Mouse (Mus musculus) adrenal gland, adult (tissue): ENCODE measurements around the gene Slc2a4.
A peak's percentile ranks its signal among the peaks of the same experiment; 100 is the strongest.

Source experiments
- DNase-seq, 2 experiments: peaks; one replicate each; pipeline ENCODE4 v3.0.0; 2022 to 2023; ENCODE audit warnings: low spot score in 1 of 2; ENCODE audit not compliant: inconsistent age in 2 of 2

The Slc2a4 gene

GRCm38 (mm10) chr11:69921114-69922011 is 26.6 kb downstream of the Slc2a4 start, which contains the start of gene Eif5a:
Eif5a (minus strand) TSS chr11:69921958.
- peak; percentile 100 for DNase-seq

- DNase-seq: peak in 1 of 2 experiments; percentile 66
Measured at GRCm38 (mm10) chr11:69920266-69921031, 27.5 kb downstream of the Slc2a4 start.

- peak; percentile 86 to 94 for DNase-seq
Measured at GRCm38 (mm10) chr11:69919661-69920265, 28.2 kb downstream of the Slc2a4 start.

- DNase-seq: peak in 1 of 2 experiments; percentile 61
Measured at GRCm38 (mm10) chr11:69919053-69919452, 28.9 kb downstream of the Slc2a4 start.

GRCm38 (mm10) chr11:69918118-69918517 is 29.9 kb downstream of the Slc2a4 start:
- peak in 1 of 2 experiments; percentile 36 for DNase-seq

GRCm38 (mm10) chr11:69917379-69917948 is 30.5 kb downstream of the Slc2a4 start:
- DNase-seq: peak in 1 of 2 experiments; percentile 32

- DNase-seq: peak in 1 of 2 experiments; percentile 39
Measured at GRCm38 (mm10) chr11:69916652-69917378, 31.2 kb downstream of the Slc2a4 start.

- peak in 1 of 2 experiments; percentile 45 for DNase-seq
Measured at GRCm38 (mm10) chr11:69915667-69916627, 32.0 kb downstream of the Slc2a4 start.

- DNase-seq: peak in 1 of 2 experiments; percentile 45
Measured at GRCm38 (mm10) chr11:69914917-69915430, 33.0 kb downstream of the Slc2a4 start.

- DNase-seq: no peak
Measured at GRCm38 (mm10) chr11:69914372-69914764, 33.6 kb downstream of the Slc2a4 start.

GRCm38 (mm10) chr11:69913554-69914371 is 34.2 kb downstream of the Slc2a4 start, which contains the start of gene Gps2:
Gps2 (plus strand) TSS chr11:69913888.
- DNase-seq: peak; percentile 94 to 98

- peak in 1 of 2 experiments; percentile 58 for DNase-seq
Measured at GRCm38 (mm10) chr11:69912716-69913530, 35.1 kb downstream of the Slc2a4 start.

GRCm38 (mm10) chr11:69911701-69912100 is 36.3 kb downstream of the Slc2a4 start:
- no peak for DNase-seq

- DNase-seq: peak in 1 of 2 experiments; percentile 29
Measured at GRCm38 (mm10) chr11:69910781-69911560, 37.0 kb downstream of the Slc2a4 start.

- DNase-seq: peak in 1 of 2 experiments; percentile 17
Measured at GRCm38 (mm10) chr11:69910177-69910576, 37.8 kb downstream of the Slc2a4 start.

- DNase-seq: no peak
Measured at GRCm38 (mm10) chr11:69909174-69909573, 38.8 kb downstream of the Slc2a4 start.
